Mouse (Mus musculus) liver, adult 2 months (tissue): ENCODE results near the gene Fgd3.

Experiments used
- CTCF ChIP-seq: fragments of 200-500 bp; IDR thresholded peaks from 2 replicates; pipeline ENCODE4 v1.5.1; 2011; ENCODE audit warnings: low read depth, low read length, control low read depth
- POLR2A ChIP-seq: fragments of 200-500 bp; IDR thresholded peaks from 2 replicates; pipeline ENCODE4 v1.6.1; 2011; ENCODE audit warnings: low read length, control low read depth; ENCODE audit not compliant: insufficient read depth; ENCODE audit errors: extremely low read depth

DNA sequence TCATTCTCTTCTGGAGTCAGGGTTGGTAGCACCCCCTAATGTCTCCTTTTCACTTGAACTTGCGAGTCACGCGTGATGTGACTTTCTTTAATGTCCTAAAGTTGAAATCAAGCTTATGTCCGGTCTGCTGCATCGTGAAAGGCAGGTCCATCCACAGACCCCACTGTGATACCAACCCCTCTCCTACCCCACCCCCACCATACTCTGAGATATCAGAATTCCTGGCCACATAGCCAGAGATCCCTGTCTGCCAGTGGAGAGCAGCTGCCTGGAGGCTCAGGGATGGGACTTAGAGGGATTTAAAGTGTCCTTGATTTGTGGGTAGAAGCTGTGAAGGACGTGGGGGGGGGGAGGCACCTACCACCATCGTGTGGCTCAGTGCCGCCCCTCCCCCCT, 71.6 kb downstream of the Fgd3 start, which contains the start of gene Susd3:
- TF ChIP-seq CTCF, result no peak
- TF ChIP-seq POLR2A, result no peak
